Mouse (Mus musculus) gastrocnemius, postnatal 10 days (tissue): ENCODE data around the gene Ncl. TPM values are rescaled to one million over a fixed set of nuclear protein-coding genes. Genes with fewer than 3 reads are reported as not detected.
A peak's percentile ranks its signal among the peaks of the same experiment; 100 is the strongest.

Experiments used
- DNase-seq: peaks from one replicate; pipeline ENCODE4 v3.0.0; 2021; ENCODE audit warnings: mixed read lengths
- microRNA-seq, 2 experiments: library from miRNA; unstranded; fragments of <30 nt; microRNA quantifications; one replicate each; pipeline ENCODE4 v1.2.0; 2021
- total RNA-seq, 2 experiments: library from RNA; stranded (reverse); gene quantifications; 2 replicates each; pipeline ENCODE4 v1.2.3; 2021

Ncl gene
- total RNA-seq, 2 experiments from 2014 or later: 143 to 165 TPM

DNA sequence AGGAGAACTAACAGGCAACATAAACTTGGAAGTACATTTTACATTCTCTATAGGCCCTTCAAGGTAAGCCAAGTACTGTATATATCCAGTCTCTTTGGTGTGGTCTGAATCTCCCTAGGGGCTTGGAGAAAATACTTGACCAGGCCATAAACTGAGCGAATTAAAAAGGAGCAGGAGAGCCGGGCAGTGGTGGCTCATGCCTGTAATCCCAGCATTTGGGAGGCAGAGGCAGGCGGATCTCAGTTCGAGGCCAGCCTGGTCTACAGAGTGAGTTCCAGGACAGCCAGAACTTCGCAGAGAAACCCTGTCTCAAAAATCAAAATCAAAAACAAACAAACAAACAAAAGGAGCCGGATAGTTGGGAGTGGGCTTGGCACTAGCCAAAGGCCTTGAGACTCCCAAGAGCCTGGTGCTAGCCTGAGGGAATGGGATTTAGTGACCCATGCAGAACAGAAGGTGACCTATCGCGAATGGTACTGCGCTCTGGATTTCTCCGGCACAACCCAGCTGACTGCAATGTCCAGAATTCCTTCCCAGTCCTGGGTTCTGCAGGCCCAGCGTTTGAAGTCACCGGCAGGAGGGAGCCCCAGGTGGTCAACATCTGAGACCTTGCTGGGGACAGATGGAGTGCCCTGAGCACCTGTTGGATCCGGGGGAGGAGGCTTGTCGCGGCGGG, 46.0 kb downstream of the Ncl start:
- DNase-seq: no peak

DNA sequence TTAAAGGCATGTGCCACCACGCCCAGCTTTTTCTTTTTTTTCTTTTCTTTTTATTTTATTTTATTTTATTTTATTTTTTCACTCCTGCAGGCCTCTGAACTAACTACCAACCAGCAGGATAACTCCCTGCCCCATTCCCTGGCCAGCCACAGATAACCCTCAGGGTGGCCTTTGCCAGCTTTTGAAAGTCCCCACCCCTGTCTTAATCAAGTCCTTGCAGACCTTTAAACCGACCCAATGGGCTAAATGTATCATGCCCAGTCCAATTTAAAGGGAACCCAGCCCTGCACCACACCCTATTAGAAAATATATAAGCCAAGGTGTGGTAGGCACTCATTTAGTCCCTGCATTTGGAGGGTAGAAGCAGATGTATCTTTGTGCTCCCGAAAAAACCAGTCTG, 46.9 kb downstream of the Ncl start:
- no peak for DNase-seq

- DNase-seq: no peak
Measured at GRCm38 (mm10) chr1:86311467-86312005, 47.7 kb downstream of the Ncl start.

DNA sequence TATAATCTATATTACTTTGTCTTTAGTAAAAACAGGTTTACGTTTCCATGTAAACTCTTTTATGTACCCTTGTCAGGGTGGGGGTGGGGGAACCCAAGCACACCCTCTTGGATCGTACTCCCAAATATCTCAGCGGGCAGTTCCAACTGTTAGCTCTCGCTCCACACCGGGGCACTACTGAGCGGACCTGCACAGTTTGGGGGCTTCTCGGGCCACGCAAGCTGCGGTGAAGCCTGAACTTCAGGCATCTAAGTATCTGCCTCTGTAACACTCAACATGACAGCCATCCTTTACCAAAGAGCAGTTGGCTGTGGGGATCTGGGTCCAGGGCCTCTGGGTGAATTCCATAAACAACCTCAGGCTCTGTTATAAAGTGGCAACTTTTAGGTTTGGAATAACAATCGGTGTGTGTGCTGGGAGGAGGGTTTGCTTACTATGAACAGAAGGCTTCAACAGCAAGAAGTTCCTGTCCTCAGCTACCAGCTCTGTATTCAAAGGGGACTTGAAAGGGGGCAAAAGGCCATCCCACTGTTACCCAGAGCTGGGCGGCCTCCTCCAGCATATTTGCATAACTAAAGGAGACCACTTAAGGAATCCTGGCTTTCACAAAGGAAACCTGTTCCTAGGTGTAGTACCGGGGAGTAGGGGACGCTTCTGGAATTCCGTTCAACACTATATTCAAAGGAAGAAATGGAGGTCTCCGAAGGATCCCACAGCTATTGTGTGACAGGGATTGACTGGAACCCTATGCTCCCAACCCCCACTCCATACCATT, 48.5 kb downstream of the Ncl start:
- no peak for DNase-seq

DNA sequence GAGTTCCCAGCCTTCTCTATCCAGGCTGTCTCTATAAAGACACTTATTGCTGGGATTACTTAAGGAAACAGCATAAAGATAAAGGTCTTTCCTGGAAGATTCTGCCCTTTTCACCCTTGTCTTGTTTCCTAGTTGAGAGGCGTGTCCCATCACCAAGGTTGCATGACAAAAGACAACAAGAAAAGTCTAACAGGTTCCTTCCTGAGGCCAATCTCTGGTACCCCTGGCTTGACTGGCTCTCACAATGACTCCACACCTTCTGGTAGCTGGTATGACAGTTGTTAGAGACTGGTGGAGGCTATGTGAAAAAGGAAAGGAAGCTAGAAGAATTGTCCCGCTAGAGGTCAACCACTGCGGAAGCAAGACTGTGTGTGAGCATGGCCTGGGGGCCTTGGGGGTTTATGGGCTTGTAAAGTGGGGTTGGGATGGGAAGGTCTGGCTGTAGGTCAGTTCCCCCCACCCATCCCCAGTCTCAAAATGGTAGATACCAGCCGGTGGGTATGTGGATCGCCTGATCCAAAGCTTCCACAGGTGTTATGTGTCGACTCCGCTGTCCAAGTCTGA, 49.8 kb downstream of the Ncl start:
- DNase-seq: no peak

GRCm38 (mm10) chr1:86307871-86308641, 51.1 kb downstream of the Ncl start:
- DNase-seq: no peak

DNA sequence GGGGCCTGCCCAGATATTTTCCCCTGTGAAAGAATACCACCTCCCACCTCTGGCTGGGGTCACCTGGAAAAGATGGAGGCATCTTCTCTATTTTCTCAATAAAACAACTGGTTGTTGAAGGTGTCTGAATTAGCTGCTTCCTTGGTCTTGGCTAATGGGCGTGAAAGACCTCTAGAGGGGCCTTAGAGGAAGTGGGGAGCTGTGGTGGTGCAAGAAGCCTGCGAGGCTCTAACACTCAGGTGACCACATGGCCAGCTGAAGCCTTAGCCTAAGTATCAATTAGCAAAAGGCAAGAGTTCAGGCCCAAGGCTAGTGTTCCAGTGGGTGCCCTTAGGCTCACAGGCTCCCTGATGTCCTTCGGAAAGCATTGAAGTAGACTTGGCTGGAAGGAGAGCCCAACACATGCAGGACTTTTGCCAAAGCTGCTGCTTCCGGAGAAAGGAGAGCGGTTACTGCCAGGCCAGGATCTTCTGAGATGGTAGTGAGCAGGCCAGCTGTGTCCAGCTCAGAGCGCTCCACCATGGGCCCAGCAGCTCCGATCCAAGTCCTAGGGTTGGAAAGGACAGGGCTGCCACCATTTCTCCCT, 51.9 kb downstream of the Ncl start:
- DNase-seq: no peak

- no peak for DNase-seq
Measured at GRCm38 (mm10) chr1:86306686-86307085, 52.5 kb downstream of the Ncl start.

GRCm38 (mm10) chr1:86303873-86304250, 55.3 kb downstream of the Ncl start:
- no peak for DNase-seq

DNA sequence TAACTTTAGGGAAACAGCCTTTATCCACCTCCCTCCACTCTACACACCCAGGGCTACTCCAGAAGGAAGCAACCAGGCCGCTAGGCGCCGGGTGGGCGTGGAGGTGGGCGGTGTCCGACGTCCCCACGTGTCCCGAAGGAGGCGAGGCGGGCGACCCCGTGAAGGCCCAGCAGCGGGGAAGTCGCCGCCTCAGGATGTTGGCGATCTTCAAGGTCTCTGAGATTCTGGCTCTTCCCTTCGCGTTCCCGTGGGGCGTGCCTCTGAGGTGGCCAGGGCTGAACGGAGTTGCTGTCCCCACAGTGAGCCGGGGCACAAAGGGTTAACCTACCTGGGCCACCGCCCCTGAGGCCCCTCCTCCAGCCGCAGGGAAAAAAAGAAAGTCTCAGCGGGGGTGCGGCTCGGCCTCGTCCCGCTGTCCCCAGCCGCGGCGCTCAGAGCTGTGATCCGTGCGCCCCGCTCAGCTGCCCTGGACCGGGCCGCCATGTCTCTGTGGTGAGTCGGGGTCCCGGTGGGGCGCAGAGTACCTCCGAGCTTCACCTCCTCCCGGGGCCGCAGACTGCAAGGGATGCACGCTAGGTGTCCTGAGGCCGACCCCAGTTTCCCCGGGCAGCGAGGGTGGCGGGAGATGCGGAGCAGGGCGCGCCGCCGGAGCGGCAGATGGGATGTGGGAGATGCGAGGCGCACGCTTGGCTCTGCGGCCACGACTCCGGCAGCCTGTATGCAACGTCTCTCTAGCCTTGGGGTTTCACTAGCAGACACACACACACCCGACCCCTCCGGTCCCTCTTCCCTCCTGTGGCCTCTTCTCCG, 55.9 kb downstream of the Ncl start:
- peak; percentile 64 for DNase-seq

DNA sequence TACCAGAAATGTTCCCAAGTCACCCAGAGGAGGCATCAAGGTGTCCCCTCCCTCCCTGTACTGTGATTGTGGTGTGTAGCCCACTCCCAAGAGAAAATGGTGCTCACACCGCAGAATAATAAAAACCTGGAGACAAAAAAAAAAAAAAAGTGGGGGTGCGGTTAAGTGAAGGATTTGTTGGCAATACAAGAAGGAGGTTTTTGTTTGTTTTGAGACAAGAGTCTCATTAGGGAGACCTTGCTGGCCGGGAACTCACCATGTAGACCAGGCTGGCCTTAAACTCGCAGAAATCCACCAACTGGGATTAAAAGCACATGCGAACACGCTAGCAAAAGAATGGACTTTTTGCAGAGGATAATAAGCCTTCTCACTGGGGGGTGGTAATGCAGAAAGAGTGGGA, 56.7 kb downstream of the Ncl start, which contains the start of gene B3gnt7:
Gene B3gnt7, plus strand, starts transcription at position 301 of the 400 bp plus-strand sequence.
- no peak for DNase-seq

DNA sequence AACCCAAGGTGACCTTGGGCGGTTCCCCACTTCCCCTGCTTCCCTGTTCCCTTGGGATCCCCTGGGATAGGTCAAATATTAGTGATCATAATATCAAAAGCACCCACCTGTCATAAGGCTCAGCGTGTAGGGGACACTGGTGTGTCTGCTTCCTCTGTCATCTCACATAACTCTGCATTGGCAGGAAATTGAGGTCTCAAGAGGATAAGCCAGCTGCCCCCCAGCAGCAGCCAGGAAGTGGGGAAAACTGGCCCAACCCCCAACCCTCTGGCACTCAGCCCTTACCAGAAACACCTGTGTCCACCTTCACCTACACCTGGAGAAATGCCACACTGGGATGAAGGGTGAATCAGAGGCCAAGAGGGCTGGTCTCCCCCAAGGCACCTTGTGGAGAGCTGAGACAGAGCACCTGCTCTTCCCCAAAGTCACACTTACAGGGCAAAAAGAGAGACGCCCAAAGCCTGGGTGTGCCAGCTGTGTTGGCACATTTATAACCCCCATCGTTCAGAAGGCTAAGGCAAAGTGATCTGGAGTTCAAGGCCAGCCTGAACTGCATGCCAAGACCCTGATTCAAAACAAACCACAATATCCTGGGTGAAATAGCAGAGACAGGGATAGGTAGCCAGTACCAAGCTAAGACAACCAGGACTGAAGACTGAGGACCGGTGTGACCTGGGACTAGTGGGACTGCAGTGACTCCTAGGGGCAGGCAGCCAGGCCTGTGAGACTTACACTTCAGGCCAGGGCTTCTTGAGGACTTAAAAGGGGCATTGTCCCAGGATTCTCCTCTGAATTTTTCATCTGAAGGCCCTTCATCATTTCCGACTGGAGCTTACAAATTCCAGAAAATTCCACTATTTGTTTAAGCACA, 57.7 kb downstream of the Ncl start:
- no peak for DNase-seq

- DNase-seq: no peak
Measured at GRCm38 (mm10) chr1:86300731-86301130, 58.5 kb downstream of the Ncl start.

DNA sequence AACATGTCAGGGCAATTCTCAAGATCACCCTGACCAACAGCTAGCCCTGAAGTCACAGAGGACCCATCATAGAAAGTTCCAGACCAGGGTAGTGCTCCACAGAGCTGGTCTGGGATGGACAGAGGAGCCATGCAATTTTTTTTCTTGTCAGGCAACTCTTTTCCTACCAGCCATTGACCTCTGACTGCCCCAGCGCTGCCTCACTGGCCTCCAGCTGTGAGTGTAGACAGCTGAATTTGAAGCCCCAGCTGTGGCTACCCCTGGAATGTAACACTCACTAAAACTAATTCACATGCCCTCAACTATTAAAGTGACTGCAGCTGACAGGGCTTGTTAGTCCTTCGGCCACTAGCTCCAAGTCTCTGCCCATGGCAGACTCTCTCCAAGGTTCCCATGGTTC, 59.1 kb downstream of the Ncl start:
- no peak for DNase-seq

Small RNA genes within 50 kb of the gene (microRNA-seq; reads per million reads assigned to microRNA genes)
- 8.0 to 9.5 reads per million in 2 experiments for gene mmu-mir-3535

Other genes starting within 250 kb of the Ncl start
- under 1 TPM; 0.59 to 0.72 TPM for gene Htr2b, start 247.4 kb downstream of the Ncl start, total RNA-seq
- gene Gm21972, start 225.8 kb downstream of the Ncl start, total RNA-seq: 1 to 10 TPM in 1 of 2 experiments, under 1 TPM in 1; 0.42 to 1.1 TPM
- 1 to 10 TPM; 2.7 to 6.0 TPM for gene Armc9, start 204.6 kb downstream of the Ncl start, total RNA-seq
- under 1 TPM; 0.09 to 0.29 TPM for gene B3gnt7, start 56.6 kb downstream of the Ncl start, total RNA-seq
- gene Nmur1, start 66.8 kb upstream of the Ncl start, total RNA-seq: not detected
- not detected for gene Tex44, start 66.9 kb upstream of the Ncl start, total RNA-seq
- 100 to 1,000 TPM; 358 to 428 TPM for gene Ptma, start 167.3 kb upstream of the Ncl start, total RNA-seq
- 10 to 100 TPM; 32.5 to 40.2 TPM for gene Pde6d, start 223.2 kb upstream of the Ncl start, total RNA-seq
- gene Cops7b, start 223.5 kb upstream of the Ncl start, total RNA-seq: 10 to 100 TPM; 10.5 to 12.6 TPM